Mouse (Mus musculus) testis, postnatal 14 days (tissue): Measurements from ENCODE around the gene Muc2.
"Not testable (repeated sequence)": the region's sequence is repeated elsewhere in the genome, so short reads cannot be mapped to it uniquely, and the experiment has no call there.

Experiments used
- DNase-seq: peaks from one replicate; pipeline ENCODE4 v3.0.0; 2021; ENCODE audit warnings: low spot score

Gene Muc2

DNA sequence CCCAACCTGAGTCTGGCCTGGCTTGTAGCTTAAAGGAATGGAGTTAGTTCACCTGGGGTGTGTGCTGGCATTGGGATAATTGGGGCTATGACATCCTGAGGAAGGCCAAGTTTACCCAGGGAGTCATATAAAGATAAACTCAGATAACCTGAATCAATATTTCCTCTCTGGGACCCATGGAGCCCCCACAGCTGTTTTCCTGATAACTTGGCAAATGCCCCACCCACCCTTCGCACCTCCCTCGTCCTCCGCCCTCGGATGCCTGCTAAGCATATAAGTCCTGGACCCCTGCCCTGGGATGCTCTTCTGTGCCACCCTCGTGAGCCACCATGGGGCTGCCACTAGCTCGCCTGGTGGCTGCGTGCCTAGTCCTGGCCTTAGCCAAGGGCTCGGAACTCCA is at the start of gene Muc2:
TSS of gene Muc2 (plus strand) at position 301 of the 400 bp plus-strand sequence.
- DNase-seq = no peak

DNA sequence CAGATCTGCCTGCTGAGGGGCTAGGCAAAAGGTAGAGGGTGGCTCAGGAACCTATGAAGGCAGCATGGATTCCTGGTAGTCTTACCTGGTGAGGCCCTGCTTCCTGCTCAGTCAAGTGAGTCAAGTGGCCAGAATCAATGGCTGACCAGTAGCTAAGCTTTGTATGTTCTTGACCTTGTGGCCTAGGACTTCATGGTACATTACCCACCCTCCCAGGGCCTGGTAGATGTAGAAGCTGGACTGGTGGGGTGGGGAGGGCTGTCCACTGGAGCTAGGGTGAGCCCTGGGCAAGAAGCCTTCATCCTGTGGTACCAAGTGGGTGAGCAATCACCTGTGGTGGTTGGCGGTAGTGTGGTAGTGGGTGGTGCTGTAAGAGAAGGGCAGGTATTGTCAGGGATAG is 47.8 kb upstream of the Muc2 start:
- DNase-seq = no peak

DNA sequence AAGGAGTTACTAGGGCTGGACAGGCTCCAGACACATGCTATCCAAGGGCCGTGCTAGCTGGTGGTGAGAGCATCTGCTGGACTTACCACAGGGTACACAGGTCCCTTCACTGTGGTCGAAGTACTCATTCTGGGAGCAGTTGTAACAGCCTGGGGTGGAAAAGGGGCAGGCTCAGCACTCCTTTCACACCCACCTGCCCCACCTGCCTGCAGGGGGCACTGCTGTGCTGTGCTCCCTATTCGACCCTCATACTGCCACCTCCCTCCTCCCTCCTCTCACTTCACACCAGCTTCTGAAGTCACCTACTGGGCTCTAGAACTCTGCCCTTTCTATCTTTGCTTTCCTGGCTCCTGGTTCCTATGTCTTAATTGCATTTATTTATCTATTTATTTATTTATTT is 47.0 kb upstream of the Muc2 start:
- DNase-seq = no peak

DNA sequence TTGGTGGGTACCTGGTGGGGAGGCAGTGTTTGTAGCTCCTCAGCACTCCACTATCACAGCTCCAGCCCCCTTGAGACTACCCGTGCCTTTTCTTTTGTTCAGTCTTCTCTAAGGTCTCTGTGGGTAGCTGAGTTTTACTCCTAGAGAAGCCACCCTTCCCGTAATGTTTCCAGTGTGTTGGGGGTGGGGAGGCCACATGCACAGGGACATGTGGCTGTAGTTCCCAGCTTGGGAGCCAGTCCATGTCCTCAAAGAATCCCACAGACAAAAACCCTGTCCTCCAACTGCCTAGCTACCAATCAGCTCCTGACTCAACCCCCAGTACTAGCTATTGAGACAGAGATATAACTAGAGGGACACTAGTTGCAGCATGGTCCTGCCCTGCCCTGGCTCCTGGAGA is 43.1 kb upstream of the Muc2 start:
- DNase-seq = no peak

DNA sequence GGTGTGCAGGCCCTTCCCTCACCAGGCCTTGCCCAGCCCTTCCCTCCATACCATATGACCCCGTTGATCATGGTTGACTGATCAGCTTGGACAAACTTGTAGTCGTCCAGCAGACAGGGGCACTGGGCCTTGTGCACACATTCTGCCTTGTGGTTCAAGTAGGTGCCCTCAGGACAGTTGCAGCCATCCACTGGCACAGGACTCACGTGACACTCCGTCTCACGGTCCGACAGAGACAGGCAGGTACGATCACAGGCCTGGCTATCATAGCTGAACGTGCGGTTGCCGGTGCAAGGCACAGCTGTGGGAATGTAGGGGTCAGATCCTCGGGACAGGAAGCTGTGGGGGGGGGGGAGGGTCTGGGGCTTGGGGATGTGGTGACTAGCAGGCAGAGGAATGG is 42.3 kb upstream of the Muc2 start:
- no peak for DNase-seq

DNA sequence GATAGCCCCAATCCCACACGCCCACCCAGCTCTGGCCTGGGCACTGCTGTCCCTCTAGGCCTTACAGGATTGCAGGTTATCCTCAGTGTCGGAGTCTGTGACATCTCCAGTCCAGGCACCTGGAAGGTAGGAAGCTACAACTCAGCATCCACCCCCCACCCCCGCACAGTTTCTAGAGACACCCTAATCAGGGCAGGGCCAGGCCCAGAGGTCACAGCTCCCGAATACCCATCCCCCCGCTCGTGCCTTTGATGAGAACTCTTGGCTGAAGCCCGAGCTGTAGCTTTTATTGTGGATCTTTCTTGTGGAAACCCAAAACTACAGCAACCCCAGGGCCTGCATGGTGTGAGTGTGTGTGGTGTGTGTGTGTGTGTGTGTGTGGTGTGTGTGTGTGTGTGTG is 37.9 kb upstream of the Muc2 start:
- DNase-seq = no peak

DNA sequence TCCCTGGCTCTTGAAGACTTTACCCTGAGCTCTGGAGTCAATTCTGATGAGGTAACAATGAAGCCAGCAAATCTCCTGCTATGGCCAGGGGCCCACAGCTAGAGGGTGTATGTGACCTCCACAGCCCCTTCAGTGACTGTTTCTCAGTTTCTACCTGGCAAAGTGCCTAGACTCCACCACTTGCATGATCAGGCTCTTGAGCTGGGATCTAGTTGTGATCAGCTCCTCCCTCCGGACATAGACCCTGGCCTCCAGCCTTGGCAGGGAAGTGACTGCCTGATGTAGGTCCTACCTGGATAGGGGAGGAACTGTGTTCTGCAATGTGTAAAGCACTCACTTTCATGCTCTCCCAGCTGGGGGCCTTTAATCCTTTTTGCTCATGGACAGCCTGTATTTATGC is 29.8 kb upstream of the Muc2 start:
- DNase-seq = no peak

DNA sequence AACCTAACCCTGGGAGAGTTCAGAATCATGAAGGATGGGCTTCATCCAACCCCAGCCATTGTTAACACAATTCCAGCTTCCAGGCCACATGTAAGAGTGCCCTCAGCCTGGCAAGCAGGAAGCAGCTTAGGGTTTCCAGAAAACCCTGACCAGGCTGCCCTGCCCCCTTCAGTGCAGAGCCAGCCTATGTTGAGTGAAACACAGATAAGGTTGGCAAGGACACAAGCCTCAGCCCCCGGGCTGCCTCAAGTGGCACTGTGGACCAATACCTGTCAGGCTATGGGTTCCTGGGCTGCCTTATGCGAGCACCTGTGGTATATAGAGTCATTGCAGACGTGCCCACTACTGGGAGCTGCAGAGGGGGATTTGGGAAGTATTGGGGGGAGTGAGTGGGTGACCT is 28.7 kb upstream of the Muc2 start:
- DNase-seq = no peak

DNA sequence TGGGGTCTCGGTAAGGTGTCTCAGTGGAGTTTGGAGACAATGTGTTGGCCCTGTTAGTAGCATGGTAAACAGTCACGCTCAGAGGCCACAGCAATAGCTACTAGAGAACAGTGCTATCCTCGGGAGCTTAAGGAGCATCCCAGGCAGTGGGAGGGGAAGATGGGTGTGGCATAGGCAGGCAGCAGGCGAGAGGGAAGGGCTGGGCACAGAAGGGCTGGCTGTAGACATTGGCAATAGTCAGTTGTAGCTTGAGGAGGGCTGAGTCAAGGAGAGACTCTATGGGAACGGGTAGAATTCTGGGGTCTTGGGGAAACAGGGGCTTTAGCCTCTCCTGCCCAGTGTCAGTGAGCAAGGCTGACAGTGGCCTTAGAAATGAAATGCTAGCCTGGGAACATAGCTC is 27.9 kb upstream of the Muc2 start:
- DNase-seq = no peak

DNA sequence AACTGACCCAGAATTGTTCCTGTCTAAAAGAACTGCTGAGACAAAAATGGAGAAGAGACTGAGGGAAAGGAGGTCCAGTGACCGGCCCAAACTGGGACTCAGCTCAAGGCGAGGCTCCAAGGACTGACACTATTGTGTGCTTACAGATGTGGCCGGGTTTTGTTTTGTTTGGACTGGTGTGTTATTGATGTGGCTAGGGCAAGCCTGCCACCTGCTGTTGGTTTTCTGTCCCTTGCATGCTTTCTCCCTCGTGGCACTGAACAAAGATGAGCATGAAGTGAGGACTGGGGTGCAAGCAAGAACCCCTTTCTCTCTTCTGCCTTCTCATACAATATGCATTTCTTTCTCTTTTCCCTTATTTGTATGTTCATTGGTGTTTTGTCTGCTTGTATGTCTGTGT is 23.9 kb upstream of the Muc2 start:
- no peak for DNase-seq

DNA sequence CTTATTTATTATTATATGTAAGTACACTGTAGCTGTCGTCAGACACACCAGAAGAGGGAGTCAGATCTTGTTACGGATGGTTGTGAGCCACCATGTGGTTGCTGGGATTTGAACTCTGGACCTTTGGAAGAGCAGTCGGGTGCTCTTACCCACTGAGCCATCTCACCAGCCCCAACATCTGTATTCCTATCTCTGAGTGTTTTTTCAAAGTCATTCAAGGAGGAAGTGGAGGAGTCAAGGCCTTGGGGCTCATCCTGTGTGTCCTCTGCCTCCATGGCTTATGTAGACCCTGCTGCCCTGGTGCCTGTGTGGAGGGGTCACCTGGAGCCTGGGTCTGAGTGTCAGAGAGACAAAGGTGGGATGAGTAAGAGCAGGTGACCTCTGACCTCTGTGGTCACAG is 21.0 kb upstream of the Muc2 start:
- not testable (repeated sequence) for DNase-seq

DNA sequence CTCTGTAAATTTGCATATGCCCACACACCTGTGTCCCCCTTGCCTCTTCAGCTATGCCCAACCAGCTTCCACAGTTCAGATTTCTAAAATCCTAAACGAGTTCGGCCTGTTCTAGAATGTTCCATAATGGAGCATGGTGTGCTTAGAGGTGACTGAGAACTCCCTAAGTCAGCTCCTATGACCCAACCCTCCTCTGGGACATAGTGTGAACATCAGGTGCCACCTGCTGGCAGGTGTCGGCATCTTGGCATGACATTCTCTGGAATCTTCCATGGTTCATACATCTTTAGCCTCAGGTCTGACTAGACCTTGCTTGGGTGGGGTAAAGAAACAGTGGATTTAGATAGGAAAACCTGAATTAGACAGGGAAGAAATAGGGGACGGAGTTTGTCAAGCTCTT is 19.1 kb upstream of the Muc2 start:
- DNase-seq = no peak

DNA sequence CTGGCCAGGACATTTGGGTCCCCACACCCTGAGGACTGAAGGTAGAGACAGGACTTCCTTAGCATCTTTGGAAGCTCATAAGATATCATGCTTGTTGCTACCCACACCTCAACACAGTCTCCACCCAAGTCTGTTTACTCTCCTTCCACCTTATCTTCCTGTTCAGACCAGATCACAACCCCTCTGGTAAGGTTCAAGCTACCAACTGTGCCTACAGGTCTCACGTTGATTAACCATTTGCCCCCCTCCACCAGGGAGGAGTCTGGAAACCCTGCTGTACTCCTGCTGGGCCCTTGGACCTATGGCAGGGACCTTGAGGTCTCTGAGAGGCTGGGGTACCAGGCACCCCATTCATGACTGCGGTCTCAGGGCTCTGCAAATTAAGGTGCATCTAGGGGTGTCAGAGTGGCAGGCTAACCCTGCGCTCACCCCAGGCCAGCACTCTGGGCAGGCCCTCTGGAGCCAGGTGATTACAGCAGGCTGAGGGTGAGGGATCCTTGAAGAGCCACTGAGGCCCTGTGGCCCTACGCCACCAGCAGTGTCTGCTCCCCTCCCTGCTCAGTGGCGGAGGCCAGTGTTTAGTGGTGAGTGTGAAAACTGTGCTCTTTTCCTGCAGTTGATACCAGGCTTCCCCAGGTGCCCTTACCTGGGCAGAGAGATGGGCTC is 18.4 kb upstream of the Muc2 start:
- no peak for DNase-seq

DNA sequence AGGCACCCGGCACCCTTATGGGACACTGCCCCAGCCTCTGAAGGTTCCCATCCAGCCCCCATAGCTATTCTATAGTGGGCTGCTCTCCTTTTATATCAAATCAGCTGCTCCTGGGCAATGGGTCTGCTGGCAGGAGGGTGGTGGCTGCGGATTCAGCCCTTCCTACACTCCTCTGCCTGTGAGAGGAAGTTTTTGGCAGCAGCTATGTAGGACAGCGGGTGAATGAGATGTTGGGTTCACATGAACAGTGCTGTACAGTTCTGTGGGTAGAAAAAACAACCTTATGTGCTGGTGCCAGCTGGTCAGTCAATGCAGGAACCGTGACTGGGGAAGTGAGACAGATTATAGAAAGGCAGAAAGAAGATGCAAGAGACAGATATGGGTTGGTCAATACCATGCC is 11.2 kb upstream of the Muc2 start:
- DNase-seq = no peak

DNA sequence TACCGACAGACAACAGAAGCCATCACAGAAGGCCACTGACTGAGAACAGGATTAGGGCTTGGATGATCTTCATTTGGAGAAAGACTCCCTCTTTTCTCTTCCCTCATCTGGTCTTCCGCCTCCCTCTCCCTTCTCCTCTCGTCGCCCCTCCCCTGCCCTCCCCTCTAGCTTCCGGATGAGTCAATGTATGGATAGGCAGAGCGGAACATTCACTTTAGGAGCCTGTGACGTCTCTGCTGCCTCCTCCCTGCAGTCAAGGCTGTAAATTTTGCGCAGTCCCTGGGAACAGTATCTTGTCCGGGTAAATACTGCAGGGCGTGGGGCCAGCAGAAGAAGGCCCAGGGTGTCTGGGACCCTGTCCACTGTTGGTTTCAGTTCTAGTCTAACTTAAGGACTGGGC is 2.8 kb upstream of the Muc2 start:
- no peak for DNase-seq

DNA sequence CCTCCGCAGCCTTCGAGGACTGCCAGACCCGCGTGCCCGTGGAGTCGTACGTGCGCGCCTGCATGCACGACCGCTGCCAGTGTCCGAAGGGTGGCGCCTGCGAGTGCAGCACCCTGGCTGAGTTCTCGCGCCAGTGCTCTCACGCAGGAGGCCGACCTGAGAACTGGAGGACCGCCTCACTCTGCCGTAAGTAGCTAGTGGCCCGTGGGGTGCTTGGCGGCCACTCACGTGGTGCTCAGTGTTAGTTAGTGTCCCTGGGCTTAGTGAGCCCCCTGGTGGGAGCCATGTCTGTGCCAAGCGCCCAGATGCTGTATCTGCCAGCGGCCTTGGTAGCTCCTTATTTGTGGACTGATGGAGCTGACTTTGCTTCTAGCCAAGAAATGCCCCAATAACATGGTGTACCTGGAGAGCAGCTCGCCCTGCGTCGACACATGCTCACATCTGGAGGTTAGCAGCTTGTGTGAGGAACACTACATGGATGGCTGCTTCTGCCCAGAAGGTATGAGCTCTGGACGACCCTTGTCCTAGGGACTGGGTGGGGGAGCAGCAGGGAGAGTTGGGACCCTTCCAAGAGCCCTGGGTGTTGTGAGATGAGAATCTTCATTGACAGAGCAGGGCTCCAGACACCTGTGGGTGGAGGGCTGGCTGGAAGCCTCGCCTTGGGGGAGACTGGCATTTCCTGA is 3.6 kb downstream of the Muc2 start:
- no peak for DNase-seq

DNA sequence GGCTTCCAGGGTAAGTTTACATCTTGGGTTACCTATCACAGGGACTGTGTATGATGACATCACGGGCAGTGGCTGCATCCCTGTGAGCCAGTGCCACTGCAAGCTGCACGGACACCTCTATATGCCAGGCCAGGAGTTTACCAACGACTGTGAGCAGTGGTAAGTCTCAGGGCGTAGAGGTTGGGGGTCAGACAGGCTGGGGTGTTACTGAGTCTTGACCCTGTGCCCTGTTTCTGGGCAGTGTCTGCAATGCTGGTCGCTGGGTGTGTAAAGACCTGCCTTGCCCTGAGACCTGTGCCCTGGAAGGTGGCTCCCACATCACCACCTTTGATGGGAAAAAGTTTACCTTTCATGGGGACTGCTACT is 4.1 kb downstream of the Muc2 start:
- no peak for DNase-seq

DNA sequence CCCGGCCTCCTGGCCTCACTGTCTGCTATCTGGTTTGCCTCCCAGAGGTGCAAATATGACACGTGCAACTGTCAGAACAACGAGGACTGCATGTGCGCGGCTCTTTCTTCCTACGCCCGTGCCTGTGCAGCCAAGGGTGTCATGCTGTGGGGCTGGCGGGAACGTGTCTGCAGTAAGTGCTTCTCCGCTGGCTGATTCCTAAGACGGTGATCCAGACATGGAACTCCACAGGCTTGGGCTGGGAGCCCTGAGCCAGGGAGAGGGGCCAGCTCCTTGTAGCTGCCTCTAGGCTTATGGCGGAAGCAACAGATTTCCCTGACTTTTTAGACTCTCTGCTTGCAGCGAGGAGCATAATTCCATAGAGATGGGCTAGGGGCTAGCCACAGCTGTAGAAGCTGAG is 6.4 kb downstream of the Muc2 start:
- DNase-seq = no peak

DNA sequence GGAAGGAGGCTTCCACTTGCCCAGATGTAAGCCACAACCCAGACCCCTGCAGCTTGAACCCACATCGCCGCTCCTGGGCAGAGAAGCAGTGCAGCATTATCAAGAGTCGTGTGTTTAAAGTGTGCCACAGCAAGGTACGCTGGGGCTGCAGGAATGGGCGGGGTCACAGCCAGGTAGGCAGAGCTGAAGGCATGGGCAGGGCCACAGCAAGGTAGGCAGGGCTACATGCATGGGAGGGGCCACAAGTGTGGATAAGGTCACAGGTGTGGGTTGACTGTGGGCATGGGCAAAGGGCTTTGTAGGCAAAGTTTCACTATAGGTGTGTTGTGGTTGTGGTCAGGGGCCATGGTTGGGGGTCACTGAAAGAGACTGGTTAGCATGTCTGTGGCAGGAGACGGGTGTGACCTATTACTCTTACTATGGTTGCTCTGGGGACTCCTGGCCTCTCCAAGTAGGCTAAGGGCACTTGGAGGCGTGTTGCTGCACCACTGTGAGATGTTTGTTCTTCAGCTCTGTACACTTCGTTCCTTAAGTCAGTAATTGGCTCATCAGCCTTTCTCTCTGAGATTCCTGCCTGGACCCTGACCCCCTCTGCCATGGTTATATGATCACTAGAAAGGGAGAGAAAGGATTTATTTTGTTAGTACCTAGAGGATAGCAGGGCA is 9.5 kb downstream of the Muc2 start:
- DNase-seq = no peak

DNA sequence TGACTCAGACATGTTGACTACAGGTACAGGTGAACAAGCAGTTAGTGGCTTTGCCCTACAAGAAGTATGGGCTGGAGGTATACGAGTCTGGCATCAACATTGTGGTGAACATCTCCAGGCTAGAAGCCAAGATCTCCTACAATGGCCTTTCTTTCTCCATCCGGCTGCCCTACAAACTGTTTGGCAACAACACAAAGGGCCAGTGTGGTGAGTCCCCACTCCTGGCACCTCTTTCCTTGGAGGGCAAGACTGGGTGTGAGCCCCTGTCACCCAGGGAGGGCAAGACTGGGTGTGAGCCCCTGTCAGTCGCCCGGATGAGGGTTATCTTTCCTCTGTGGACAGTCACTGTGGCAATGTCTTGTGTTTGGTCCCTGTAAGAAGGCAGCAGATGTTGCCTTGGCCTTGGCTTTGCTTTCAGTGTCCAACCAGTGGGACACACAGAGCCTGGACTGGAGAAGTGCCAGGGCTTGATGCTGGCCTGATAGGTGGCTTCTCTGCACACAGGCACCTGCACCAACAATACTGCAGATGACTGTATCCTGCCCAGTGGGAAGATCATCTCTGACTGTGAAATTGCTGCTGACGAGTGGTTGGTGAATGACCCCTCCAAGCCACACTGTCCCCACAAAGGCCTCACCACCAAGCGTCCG is 57.4 kb downstream of the Muc2 start:
- no peak for DNase-seq

DNA sequence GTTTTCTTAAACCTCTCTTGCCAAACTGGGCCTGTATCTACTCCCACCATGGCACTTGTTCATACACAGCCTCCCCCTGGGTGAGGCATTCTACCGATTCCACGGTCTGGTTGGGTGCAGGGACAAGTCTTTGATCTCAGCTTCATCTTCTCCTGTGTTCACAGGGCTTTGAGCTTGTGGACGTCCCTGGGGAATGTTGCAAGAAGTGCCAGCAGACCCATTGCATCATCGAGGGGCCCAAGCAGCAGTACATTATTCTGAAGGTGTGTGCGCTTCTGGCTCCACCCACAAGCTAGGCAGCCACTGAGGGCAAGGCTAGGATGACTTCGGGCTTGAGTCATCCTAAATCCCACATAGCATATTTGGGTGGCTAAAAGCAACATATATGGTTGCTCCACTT is 62.4 kb downstream of the Muc2 start:
- no peak for DNase-seq

DNA sequence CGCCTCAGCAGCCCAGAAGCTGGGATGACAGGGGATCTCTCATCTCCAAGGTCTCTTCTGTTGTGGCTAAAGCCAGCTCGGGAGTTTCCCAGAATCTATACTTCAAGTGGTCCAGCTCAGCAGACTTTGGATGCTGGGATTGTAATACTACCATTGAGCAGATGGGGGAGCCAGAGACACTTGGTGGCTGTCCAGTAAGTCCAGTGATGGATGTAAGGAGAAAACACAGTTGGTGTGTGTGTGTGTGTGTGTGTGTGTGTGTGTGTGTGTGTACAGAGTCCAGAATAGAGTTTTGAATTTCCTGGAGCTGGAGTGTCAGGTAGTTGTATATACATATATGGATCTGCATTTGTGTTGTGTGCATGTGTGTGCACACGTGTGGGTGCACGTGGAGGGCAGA is 65.7 kb downstream of the Muc2 start:
- peak; percentile 34 for DNase-seq

DNA sequence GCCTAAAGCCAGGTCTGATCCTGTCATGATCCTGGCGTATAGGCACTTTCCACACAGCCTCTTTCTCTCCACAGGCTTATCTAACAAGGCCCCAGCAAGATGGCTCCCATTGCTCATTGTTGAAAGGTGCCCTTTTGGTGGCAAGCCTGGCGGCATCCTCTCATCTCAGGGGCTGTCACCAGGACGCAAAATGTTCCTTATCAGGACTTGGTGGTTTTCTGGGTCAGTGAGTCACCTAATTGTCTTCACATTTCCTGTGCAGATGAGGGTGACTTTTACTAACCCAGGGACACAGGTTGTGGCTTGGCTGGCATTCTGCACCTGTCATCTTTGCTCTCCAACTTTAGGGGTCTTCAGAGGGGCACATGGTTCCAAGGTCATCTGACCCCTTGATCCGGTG is 68.2 kb downstream of the Muc2 start:
- no peak for DNase-seq
